Mouse (Mus musculus) limb, embryonic 11.5 days (tissue): ENCODE measurements around the gene Hoxa4. TPM values are rescaled to one million over a fixed set of nuclear protein-coding genes. Genes with fewer than 3 reads are reported as not detected.
A peak's percentile ranks its signal among the peaks of the same experiment; 100 is the strongest.

Experiments
- ATAC-seq: fragments of 200-750 bp; cut with Nextera tagmentation; 2 replicates; pipeline ENCODE4 v1.8.0; 2017; ENCODE audit warnings: low read depth; ENCODE audit not compliant: insufficient number of reproducible peaks, low FRiP score, low TSS enrichment
- DNase-seq: peaks from one replicate; pipeline ENCODE4 v3.0.0-alpha.2; 2015; ENCODE audit warnings: low spot score
- H3K27ac ChIP-seq: fragments of 300-500 bp; sonication (generic); replicated peaks from 2 replicates; pipeline ENCODE4 v1.5.1; 2014; ENCODE audit warnings: low read depth, mild to moderate bottlenecking, low read length
- H3K27me3 ChIP-seq: fragments of 300-500 bp; sonication (generic); 2 replicates; pipeline ENCODE4 v1.6.1; 2014; ENCODE audit warnings: mild to moderate bottlenecking, low read length, mixed read lengths; ENCODE audit not compliant: control insufficient read depth, insufficient read depth
- H3K36me3 ChIP-seq: fragments of 300-500 bp; sonication (generic); 2 replicates; pipeline ENCODE4 v1.6.1; 2014; ENCODE audit warnings: mild to moderate bottlenecking, low read length, moderate library complexity, mixed read lengths; ENCODE audit not compliant: control insufficient read depth, insufficient read depth
- H3K4me1 ChIP-seq: fragments of 300-500 bp; sonication (generic); 2 replicates; pipeline ENCODE4 v1.6.1; 2014; ENCODE audit warnings: low read length, mixed read lengths; ENCODE audit not compliant: control insufficient read depth, insufficient read depth
- H3K4me2 ChIP-seq: fragments of 300-500 bp; sonication (generic); 2 replicates; pipeline ENCODE4 v1.6.1; 2014; ENCODE audit warnings: low read depth, mild to moderate bottlenecking, moderate library complexity; ENCODE audit not compliant: severe bottlenecking
- H3K4me3 ChIP-seq: fragments of 300-500 bp; sonication (generic); 2 replicates; pipeline ENCODE4 v1.5.1; 2014; ENCODE audit warnings: low read depth, low read length
- H3K9ac ChIP-seq: fragments of 300-500 bp; sonication (generic); 2 replicates; pipeline ENCODE4 v1.6.1; 2014; ENCODE audit warnings: mild to moderate bottlenecking, low read length
- H3K9me3 ChIP-seq: fragments of 300-500 bp; sonication (generic); 2 replicates; pipeline ENCODE4 v1.6.1; 2016; ENCODE audit warnings: low read length; ENCODE audit not compliant: control insufficient read depth
- WGBS: fragments of 180-500 bp; shearing (Covaris S2); extraction: QIAGEN DNeasy Blood & Tissue Kit; methylation state at CpG from one replicate; pipeline ENCODE4 v1.1.7; 2014; 5-methylcytosine and 5-hydroxymethylcytosine counted together
- polyA plus RNA-seq: library from polyadenylated mRNA; unstranded; fragments of >200 nt; fragmentation: Nextera tagmentation; extraction: Ambion mirVana; gene quantifications from 2 replicates; pipeline ENCODE4 v1.2.1, GENCODE M21; 2014

Hoxa4 gene
- polyA plus RNA-seq, 1 experiment from 2014 or later = 1.0 TPM

DNA sequence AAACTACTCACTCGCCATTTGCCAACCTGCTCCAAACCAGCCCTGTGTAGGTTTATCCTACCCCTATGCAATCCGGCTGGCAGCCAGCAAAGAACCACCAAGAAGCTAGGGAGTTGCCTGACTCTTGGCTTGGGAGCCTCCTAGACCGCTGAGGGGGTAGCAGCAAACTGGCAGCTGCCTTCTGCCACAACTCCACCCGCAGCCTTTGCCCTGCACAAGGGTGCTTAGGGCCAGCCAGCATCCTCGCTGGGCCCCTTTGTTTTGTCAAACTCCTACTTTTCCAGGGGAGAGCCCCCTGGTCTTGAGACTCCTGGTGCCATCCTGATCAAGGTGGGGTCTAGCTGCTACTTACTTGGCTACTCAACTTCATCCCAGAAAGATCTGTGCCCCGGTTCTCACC, 6.9 kb downstream of the Hoxa4 start:
- Histone ChIP-seq H3K4me1 (peaks cover 60% of the 10 kb centered on the region), H3K9ac (no peak overlapping the region), H3K4me3 (no peak overlapping the region), H3K27ac (0 out of 2 replicates have a peak overlapping the region, but pooled peaks have one; percentile 30), H3K9me3 (no peaks in the 10 kb centered on the region), H3K36me3 (no peaks in the 10 kb centered on the region), H3K4me2 (peak overlapping the region; percentile 29; the same call in 1 of the 2 replicates), H3K27me3 (peaks cover 18% of the 10 kb centered on the region)
- 15% methylated on average over 6 of the region's 6 CpGs for WGBS
- DNase-seq (no peak), ATAC-seq (no peak)

- Histone ChIP-seq H3K4me3 (no peak overlapping the region), H3K27me3 (peaks cover 15% of the 10 kb centered on the region), H3K4me1 (peaks cover 65% of the 10 kb centered on the region), H3K36me3 (no peaks in the 10 kb centered on the region), H3K27ac (peak overlapping the region; percentile 69), H3K9me3 (no peaks in the 10 kb centered on the region), H3K9ac (no peak overlapping the region), H3K4me2 (0 out of 2 replicates have a peak overlapping the region, but pooled peaks have one; percentile 4)
- 18% methylated on average over 10 of the region's 10 CpGs for WGBS
- DNase-seq (no peak), ATAC-seq (no peak)
These were observed 8.1 kb downstream of the Hoxa4 start for GRCm38 (mm10) chr6:52183311-52184080.

DNA sequence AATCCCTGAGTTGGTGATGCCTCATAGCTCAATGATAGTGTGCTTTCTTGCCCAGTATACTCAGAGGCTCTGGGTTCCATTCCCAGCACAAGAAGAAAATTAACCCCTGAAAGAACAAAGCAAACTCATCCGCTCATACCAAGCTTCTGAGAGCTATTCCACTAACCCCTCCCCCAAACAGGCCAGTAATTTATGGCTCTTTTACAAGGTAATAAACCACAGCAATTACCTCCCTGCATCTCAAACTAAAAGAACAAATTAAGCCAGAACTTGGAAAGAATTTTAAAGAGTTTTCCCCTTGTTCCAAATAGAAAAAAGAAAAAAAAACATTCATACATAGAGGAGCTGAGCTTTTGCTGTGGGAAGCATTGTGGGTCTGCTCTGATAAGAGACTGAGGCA, 8.8 kb downstream of the Hoxa4 start:
- H3K9ac ChIP-seq = no peak overlapping the region
- ATAC-seq (no peak), DNase-seq (no peak)
- no peaks in the 10 kb centered on the region for H3K36me3 ChIP-seq
- no peaks in the 10 kb centered on the region for H3K9me3 ChIP-seq
- no peak overlapping the region for H3K4me3 ChIP-seq
- H3K4me1 ChIP-seq = peaks cover 68% of the 10 kb centered on the region
- 15% methylated on average over 1 of the region's 1 CpGs for WGBS
- H3K27ac ChIP-seq = peak overlapping the region; percentile 69; the same call in 1 of the 2 replicates
- peaks cover 15% of the 10 kb centered on the region for H3K27me3 ChIP-seq
- no peak overlapping the region for H3K4me2 ChIP-seq

- peaks cover 14% of the 10 kb centered on the region for H3K27me3 ChIP-seq
- no peak for ATAC-seq
- no peak for DNase-seq
- H3K27ac ChIP-seq = no peak overlapping the region
- no peaks in the 10 kb centered on the region for H3K36me3 ChIP-seq
- H3K4me3 ChIP-seq = no peak overlapping the region
- H3K9me3 ChIP-seq = no peaks in the 10 kb centered on the region
- H3K4me2 ChIP-seq = no peak overlapping the region
- WGBS = 23% methylated on average over 2 of the region's 2 CpGs
- H3K4me1 ChIP-seq = peaks cover 73% of the 10 kb centered on the region
- H3K9ac ChIP-seq = no peak overlapping the region
These were observed 9.5 kb downstream of the Hoxa4 start for GRCm38 (mm10) chr6:52182030-52182429.

DNA sequence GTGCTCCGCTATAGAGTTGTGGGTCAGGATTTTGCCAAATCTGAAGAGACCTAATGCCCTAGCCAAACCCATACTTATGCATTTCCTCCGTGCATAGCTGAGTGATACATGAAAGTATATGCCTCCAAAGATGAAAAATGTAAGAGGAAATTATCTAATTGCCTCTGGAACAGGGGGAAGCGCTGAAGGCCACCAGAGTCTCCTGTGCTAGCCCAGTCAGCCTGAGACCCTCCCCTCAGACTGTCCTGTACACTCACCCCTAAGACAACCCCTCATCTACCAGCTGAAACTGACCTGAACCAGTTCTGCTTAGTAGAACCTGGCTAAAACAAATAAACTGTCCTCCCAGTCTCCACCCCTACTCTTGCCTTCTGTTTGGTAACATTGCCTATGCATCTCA, 10.8 kb downstream of the Hoxa4 start:
- no peak overlapping the region for H3K4me2 ChIP-seq
- DNase-seq = no peak
- ATAC-seq = no peak
- H3K36me3 ChIP-seq = no peaks in the 10 kb centered on the region
- 0 out of 2 replicates have a peak overlapping the region, but pooled peaks have one; percentile 8 for H3K27ac ChIP-seq
- WGBS = 29% methylated on average over 3 of the region's 3 CpGs
- 0 out of 2 replicates have a peak overlapping the region, but pooled peaks have one; percentile 7 for H3K9ac ChIP-seq
- peaks cover 78% of the 10 kb centered on the region for H3K4me1 ChIP-seq
- H3K4me3 ChIP-seq = no peak overlapping the region
- H3K27me3 ChIP-seq = peaks cover 12% of the 10 kb centered on the region
- no peaks in the 10 kb centered on the region for H3K9me3 ChIP-seq

DNA sequence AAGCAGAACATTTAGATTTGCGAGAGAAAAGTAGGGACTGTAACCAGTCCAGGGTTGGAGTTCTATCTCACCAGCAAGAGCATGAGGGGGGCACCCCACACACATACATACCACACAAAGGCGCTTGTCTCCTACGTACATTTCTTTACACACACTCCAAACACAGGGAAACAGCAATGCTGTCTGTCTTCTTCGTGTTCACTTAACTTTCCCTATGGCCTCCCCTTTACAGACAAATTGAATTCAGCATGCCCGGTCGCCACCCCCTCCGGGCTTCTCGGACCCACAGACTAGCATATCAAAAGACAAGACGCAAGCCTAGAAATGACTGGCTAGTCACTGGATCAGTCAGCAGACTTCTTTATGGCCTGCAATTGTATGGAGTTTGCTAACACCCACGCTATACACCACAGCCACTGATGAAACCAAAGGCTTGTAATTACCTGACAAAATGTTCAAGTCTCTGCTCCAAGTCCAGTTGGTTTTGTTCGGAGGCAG, 11.3 kb downstream of the Hoxa4 start:
- 12% methylated on average over 11 of the region's 11 CpGs for WGBS
- Histone ChIP-seq H3K27me3 (peaks cover 12% of the 10 kb centered on the region), H3K9ac (no peak overlapping the region), H3K4me3 (0 out of 2 replicates have a peak overlapping the region, but pooled peaks have one; percentile 5), H3K4me1 (peaks cover 78% of the 10 kb centered on the region), H3K36me3 (no peaks in the 10 kb centered on the region), H3K4me2 (peak overlapping the region; percentile 8; the same call in 1 of the 2 replicates), H3K27ac (peak overlapping the region; percentile 8; the same call in 1 of the 2 replicates), H3K9me3 (no peaks in the 10 kb centered on the region)
- ATAC-seq (no peak), DNase-seq (no peak)

GRCm38 (mm10) chr6:52179690-52180089, 11.9 kb downstream of the Hoxa4 start:
- no peaks in the 10 kb centered on the region for H3K9me3 ChIP-seq
- no peak overlapping the region; the same call in 1 of the 2 replicates for H3K27ac ChIP-seq
- H3K4me2 ChIP-seq = peak overlapping the region; percentile 8; the same call in 1 of the 2 replicates
- peaks cover 11% of the 10 kb centered on the region for H3K27me3 ChIP-seq
- H3K9ac ChIP-seq = no peak overlapping the region
- H3K4me1 ChIP-seq = peaks cover 75% of the 10 kb centered on the region
- H3K4me3 ChIP-seq = 0 out of 2 replicates have a peak overlapping the region, but pooled peaks have one; percentile 5
- WGBS = 4% methylated on average over 10 of the region's 10 CpGs
- H3K36me3 ChIP-seq = no peaks in the 10 kb centered on the region
- DNase-seq (peak; percentile 22), ATAC-seq (no peak)

DNA sequence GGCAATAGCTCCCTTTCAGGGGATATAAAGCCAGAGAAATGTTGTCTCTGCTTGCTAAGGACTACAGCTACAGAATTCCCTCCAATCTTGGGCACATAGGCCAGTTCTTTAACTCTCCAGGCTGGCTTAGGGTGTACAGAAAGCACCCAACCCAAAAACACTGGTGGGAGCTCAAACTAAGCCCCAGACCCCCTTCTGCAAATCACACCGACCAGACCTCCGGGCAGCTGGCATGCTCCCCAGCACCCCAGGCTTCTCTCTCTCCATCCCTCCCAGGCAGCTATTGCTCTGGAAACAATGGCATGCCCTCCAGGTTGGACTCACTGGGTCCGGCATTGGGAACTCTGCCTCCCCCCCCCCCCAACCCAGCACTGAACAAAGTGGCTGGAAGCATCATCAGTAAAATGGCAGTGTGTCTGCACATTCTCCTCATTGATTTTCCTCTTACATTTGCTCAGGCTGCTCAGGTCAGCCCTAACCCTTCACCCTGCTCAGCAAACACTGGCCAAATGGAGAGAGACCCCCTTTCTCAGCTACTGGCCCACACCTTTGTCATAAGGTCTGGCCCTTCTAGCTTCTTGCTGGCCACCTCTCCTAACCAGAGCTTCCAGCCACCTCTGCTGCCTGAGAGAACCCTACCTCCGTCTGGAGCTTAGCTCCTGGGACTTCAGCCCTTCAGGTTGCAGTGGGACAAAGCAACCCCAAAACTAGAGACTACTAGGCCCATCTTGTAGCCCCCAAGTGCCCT, 12.5 kb downstream of the Hoxa4 start:
- WGBS = 14% methylated on average over 4 of the region's 4 CpGs
- peak; percentile 34 for DNase-seq

More for the DNA sequence above, 12.5 kb downstream of the Hoxa4 start:
- H3K4me2 ChIP-seq = peak overlapping the region; percentile 8; the same call in 1 of the 2 replicates
- H3K27ac ChIP-seq = no peak overlapping the region
- H3K36me3 ChIP-seq = no peaks in the 10 kb centered on the region
- ATAC-seq = no peak
- peaks cover 10% of the 10 kb centered on the region for H3K27me3 ChIP-seq
- peaks cover 69% of the 10 kb centered on the region for H3K4me1 ChIP-seq
- H3K4me3 ChIP-seq = no peak overlapping the region
- no peak overlapping the region; the same call in 1 of the 2 replicates for H3K9ac ChIP-seq
- H3K9me3 ChIP-seq = no peaks in the 10 kb centered on the region
